Mouse (Mus musculus): ENCODE data around the gene 4930432M17Rik. TPM values are rescaled to one million over a fixed set of nuclear protein-coding genes. Genes with fewer than 3 reads are reported as not detected.

Gene 4930432M17Rik
- total and polyA plus RNA-seq, 3 experiments: 0.16 TPM; not detected in 2

- Histone ChIP-seq H3K4me1 (ENCODE audit: insufficient read depth, low read depth, low read length) (peaks cover 5% of the 10 kb centered on the region), H3K27me3 (ENCODE audit: insufficient read depth, low read length) (peaks cover 32% of the 10 kb centered on the region), H3K4me3 (ENCODE audit: low read depth, low read length) (no peak overlapping the region), H3K36me3 (replicated peaks) (no peaks in the 10 kb centered on the region), H3K9me3 (replicated peaks) (no peaks in the 10 kb centered on the region)
- DNase-seq (ENCODE audit: low spot score): no peak
- TF ChIP-seq GATA2 (IDR thresholded peaks at IDR 0.05; ENCODE audit: borderline replicate concordance, low read depth, low read length) (no peak), CTCF (IDR thresholded peaks at IDR 0.05; ENCODE audit: low read depth, low read length) (no peak), TAL1 (conservative IDR thresholded peaks at IDR 0.05; ENCODE audit: low read depth, low read length) (no peak), POLR2AphosphoS5 (IDR thresholded peaks at IDR 0.05; ENCODE audit: insufficient replicate concordance, low read depth, low read length) (no peak)
- no peak for ATAC-seq (ENCODE audit: extremely low read depth, insufficient number of reproducible peaks, low FRiP score, poor library complexity, severe bottlenecking)
These were observed 36.5 kb downstream of the 4930432M17Rik start for GRCm38 (mm10) chr3:121707106-121707505.

DNA sequence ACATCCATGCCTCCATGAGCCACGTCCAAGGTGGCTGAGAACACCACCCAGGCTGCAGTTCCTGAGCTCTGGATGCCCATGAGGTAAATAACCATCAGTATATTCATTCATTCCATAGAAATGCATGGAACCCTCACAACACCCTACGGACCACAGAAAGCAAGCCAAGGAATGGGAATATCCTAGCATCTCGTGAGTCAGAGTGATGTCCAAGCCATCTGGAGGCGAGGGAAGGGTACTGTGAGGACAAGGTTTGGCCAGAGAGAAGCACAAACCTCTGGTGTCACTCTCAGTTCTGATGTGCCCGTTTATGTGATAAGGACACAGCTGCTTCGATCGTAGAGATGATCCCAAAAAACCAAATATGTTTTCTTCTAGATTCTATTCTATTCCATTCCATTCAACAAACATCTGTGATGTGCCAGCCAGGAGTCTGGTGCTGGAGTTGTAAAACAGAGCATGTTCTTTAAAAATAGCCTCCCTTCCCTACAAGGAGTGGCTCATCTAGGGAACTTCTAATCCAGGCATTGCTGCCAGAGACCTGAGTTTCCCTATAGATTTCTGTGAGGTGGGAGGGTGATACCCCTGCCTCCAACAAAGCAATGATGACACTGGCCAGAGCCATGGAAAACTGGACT, 40.5 kb downstream of the 4930432M17Rik start:
- DNase-seq (ENCODE audit: low spot score) (no peak), ATAC-seq (ENCODE audit: extremely low read depth, insufficient number of reproducible peaks, low FRiP score, poor library complexity, severe bottlenecking) (no peak)
- H3K9me3 ChIP-seq (replicated peaks): no peaks in the 10 kb centered on the region
- H3K36me3 ChIP-seq (replicated peaks): no peaks in the 10 kb centered on the region
- TF ChIP-seq CTCF (IDR thresholded peaks at IDR 0.05; ENCODE audit: low read depth, low read length) (no peak), GATA2 (IDR thresholded peaks at IDR 0.05; ENCODE audit: borderline replicate concordance, low read depth, low read length) (no peak), POLR2AphosphoS5 (IDR thresholded peaks at IDR 0.05; ENCODE audit: insufficient replicate concordance, low read depth, low read length) (no peak), TAL1 (conservative IDR thresholded peaks at IDR 0.05; ENCODE audit: low read depth, low read length) (no peak)
- peaks cover 47% of the 10 kb centered on the region for H3K27me3 ChIP-seq (ENCODE audit: insufficient read depth, low read length)
- no peak overlapping the region for H3K4me3 ChIP-seq (ENCODE audit: low read depth, low read length)
- H3K4me1 ChIP-seq (ENCODE audit: insufficient read depth, low read depth, low read length): peaks cover 17% of the 10 kb centered on the region

- no peak for TF ChIP-seq POLR2AphosphoS5 (IDR thresholded peaks at IDR 0.05; ENCODE audit: insufficient replicate concordance, low read depth, low read length)
- TF ChIP-seq CTCF (IDR thresholded peaks at IDR 0.05; ENCODE audit: low read depth, low read length): no peak
- TF ChIP-seq GATA1 (IDR thresholded peaks at IDR 0.05; ENCODE audit: borderline replicate concordance, low read length): no peak
- no peak for TF ChIP-seq TAL1 (conservative IDR thresholded peaks at IDR 0.05; ENCODE audit: low read depth, low read length)
- no peak for TF ChIP-seq GATA2 (IDR thresholded peaks at IDR 0.05; ENCODE audit: borderline replicate concordance, low read depth, low read length)
- Histone ChIP-seq H3K36me3 (replicated peaks) (no peaks in the 10 kb centered on the region), H3K4me1 (ENCODE audit: insufficient read depth, low read depth, low read length) (peaks cover 17% of the 10 kb centered on the region), H3K27me3 (ENCODE audit: insufficient read depth, low read length) (peaks cover 50% of the 10 kb centered on the region), H3K9me3 (replicated peaks) (no peaks in the 10 kb centered on the region), H3K4me3 (ENCODE audit: low read depth, low read length) (no peak overlapping the region)
- ATAC-seq (ENCODE audit: extremely low read depth, insufficient number of reproducible peaks, low FRiP score, poor library complexity, severe bottlenecking): no peak
- no peak for DNase-seq (ENCODE audit: low spot score)
These were observed 41.7 kb downstream of the 4930432M17Rik start for GRCm38 (mm10) chr3:121712222-121712621.

DNA sequence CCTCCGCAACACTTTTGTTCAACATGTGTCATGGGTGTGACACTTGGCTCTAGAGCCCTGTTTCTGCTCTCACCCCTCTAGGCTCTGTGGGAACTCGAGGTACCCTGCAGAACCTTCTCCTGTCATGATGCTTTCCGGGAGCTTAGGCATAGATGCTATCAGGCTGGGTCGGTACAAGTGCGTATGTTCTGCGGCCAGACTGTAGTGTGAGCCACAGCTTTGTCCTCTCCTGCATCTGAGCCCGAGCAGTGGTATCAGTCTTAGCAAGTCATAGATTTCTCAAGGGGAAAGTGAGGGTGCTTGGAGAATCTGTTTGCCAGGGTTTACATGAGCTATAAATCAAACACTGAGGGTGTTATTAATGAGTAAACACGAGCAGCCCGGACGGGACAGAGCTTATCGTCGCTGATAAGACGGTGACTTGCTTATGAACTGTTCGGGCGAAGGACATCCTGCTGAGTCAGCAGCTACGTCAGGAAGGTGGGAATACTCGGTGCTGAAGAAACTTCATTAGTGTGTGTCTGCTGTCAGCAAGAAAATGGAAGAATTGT, 42.7 kb downstream of the 4930432M17Rik start:
- H3K4me1 ChIP-seq (ENCODE audit: insufficient read depth, low read depth, low read length): peaks cover 17% of the 10 kb centered on the region
- H3K27me3 ChIP-seq (ENCODE audit: insufficient read depth, low read length): peaks cover 55% of the 10 kb centered on the region
- no peaks in the 10 kb centered on the region for H3K9me3 ChIP-seq (replicated peaks)
- ATAC-seq (ENCODE audit: extremely low read depth, insufficient number of reproducible peaks, low FRiP score, poor library complexity, severe bottlenecking) (no peak; the same call in 1 of the 2 replicates), DNase-seq (ENCODE audit: low spot score) (no peak)
- H3K4me3 ChIP-seq (ENCODE audit: low read depth, low read length): no peak overlapping the region
- TF ChIP-seq GATA1 (IDR thresholded peaks at IDR 0.05; ENCODE audit: borderline replicate concordance, low read length) (no peak), POLR2AphosphoS5 (IDR thresholded peaks at IDR 0.05; ENCODE audit: insufficient replicate concordance, low read depth, low read length) (no peak), CTCF (IDR thresholded peaks at IDR 0.05; ENCODE audit: low read depth, low read length) (no peak), GATA2 (IDR thresholded peaks at IDR 0.05; ENCODE audit: borderline replicate concordance, low read depth, low read length) (no peak), TAL1 (conservative IDR thresholded peaks at IDR 0.05; ENCODE audit: low read depth, low read length) (no peak)
- H3K36me3 ChIP-seq (replicated peaks): no peaks in the 10 kb centered on the region

DNA sequence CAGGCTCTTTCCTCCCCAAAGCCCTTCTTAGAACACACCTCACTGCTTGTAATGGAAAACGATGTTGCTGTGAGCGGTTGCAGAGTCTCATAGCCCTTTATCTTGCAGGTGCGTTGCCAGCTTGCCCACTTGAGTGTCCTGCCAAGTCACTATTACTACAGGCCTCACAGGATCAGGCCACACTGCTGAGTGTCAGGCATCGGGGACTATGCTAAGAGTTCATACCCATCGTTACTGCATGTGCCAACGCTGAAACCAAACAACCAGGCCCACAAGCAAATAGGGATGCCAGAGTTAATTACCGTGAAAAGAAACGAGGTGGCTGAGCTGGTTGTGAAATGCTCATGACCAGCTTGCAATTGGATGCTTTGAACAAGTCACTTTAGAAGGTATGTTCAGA, 43.3 kb downstream of the 4930432M17Rik start:
- ATAC-seq (ENCODE audit: extremely low read depth, insufficient number of reproducible peaks, low FRiP score, poor library complexity, severe bottlenecking) (no peak), DNase-seq (ENCODE audit: low spot score) (no peak)
- Histone ChIP-seq H3K27me3 (ENCODE audit: insufficient read depth, low read length) (peaks cover 57% of the 10 kb centered on the region), H3K4me1 (ENCODE audit: insufficient read depth, low read depth, low read length) (peaks cover 17% of the 10 kb centered on the region), H3K9me3 (replicated peaks) (no peaks in the 10 kb centered on the region), H3K4me3 (ENCODE audit: low read depth, low read length) (no peak overlapping the region), H3K36me3 (replicated peaks) (no peaks in the 10 kb centered on the region)
- TF ChIP-seq TAL1 (conservative IDR thresholded peaks at IDR 0.05; ENCODE audit: low read depth, low read length): no peak
- no peak for TF ChIP-seq CTCF (IDR thresholded peaks at IDR 0.05; ENCODE audit: low read depth, low read length)
- no peak for TF ChIP-seq GATA1 (IDR thresholded peaks at IDR 0.05; ENCODE audit: borderline replicate concordance, low read length)
- TF ChIP-seq GATA2 (IDR thresholded peaks at IDR 0.05; ENCODE audit: borderline replicate concordance, low read depth, low read length): no peak
- TF ChIP-seq POLR2AphosphoS5 (IDR thresholded peaks at IDR 0.05; ENCODE audit: insufficient replicate concordance, low read depth, low read length): no peak

DNA sequence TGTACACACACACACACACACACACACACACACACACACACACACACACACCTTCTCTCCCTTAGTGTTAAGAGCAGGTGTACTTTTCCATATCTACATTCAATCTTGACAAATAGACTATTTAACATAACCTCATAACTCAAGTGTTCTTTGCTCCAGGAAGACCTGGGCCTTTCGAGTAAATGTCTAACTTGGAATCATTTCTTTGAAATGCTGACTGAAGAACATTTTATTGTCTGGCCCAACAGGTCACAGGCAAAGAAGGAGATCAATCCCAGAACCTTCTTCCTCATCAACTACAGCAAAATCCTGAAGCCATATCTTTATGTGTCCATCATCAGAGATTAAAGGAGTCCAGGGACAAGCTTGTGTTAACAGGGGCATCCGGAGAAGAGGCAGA, 43.9 kb downstream of the 4930432M17Rik start:
- TF ChIP-seq GATA2 (IDR thresholded peaks at IDR 0.05; ENCODE audit: borderline replicate concordance, low read depth, low read length): no peak
- no peak for TF ChIP-seq CTCF (IDR thresholded peaks at IDR 0.05; ENCODE audit: low read depth, low read length)
- no peak for TF ChIP-seq GATA1 (IDR thresholded peaks at IDR 0.05; ENCODE audit: borderline replicate concordance, low read length)
- TF ChIP-seq TAL1 (conservative IDR thresholded peaks at IDR 0.05; ENCODE audit: low read depth, low read length): no peak
- TF ChIP-seq POLR2AphosphoS5 (IDR thresholded peaks at IDR 0.05; ENCODE audit: insufficient replicate concordance, low read depth, low read length): no peak
- H3K4me3 ChIP-seq (ENCODE audit: low read depth, low read length): no peak overlapping the region
- ATAC-seq (ENCODE audit: extremely low read depth, insufficient number of reproducible peaks, low FRiP score, poor library complexity, severe bottlenecking) (no peak), DNase-seq (ENCODE audit: low spot score) (no peak)
- H3K27me3 ChIP-seq (ENCODE audit: insufficient read depth, low read length): peaks cover 54% of the 10 kb centered on the region
- H3K9me3 ChIP-seq (replicated peaks): no peaks in the 10 kb centered on the region
- H3K36me3 ChIP-seq (replicated peaks): no peaks in the 10 kb centered on the region
- peaks cover 17% of the 10 kb centered on the region for H3K4me1 ChIP-seq (ENCODE audit: insufficient read depth, low read depth, low read length)

Data from G1E (cell line).